Mouse (Mus musculus): ENCODE data around the gene Tfap4. TPM values are rescaled to one million over a fixed set of nuclear protein-coding genes. Genes with fewer than 3 reads are reported as not detected.

Gene Tfap4
- polyA plus RNA-seq, 2 experiments: 19.6 to 29.9 TPM

- Histone ChIP-seq H3K4me1 (ENCODE audit: control insufficient read depth, insufficient read depth, low read length) (peaks cover 40% of the 10 kb centered on the region), H3K4me2 (replicated peaks; ENCODE audit: low read depth, low read length, severe bottlenecking) (peak overlapping the region; percentile 95), H3K9ac (ENCODE audit: low read depth, low read length, severe bottlenecking) (peak overlapping the region; percentile 96), H3K9me3 (ENCODE audit: control insufficient read depth, low read length) (no peaks in the 10 kb centered on the region), H3K36me3 (ENCODE audit: control insufficient read depth, insufficient read depth, low read length) (peaks cover 20% of the 10 kb centered on the region), H3K27me3 (ENCODE audit: control insufficient read depth, insufficient read depth, low read length) (no peaks in the 10 kb centered on the region), H3K4me3 (replicated peaks; ENCODE audit: low read length) (peak overlapping the region; percentile 90), H3K27ac (replicated peaks; ENCODE audit: low read depth, low read length) (peak overlapping the region; percentile 91)
- ATAC-seq (ENCODE audit: low FRiP score, low read depth) (no peak), DNase-seq (ENCODE audit: low spot score) (peak; percentile 85)
- 13% methylated on average over 32 of the region's 32 CpGs for WGBS
- no peak for TF ChIP-seq POLR2A (IDR thresholded peaks at IDR 0.05; ENCODE audit: borderline replicate concordance, extremely low read depth, insufficient read depth, insufficient read length)
Measured at GRCm38 (mm10) chr16:4592909-4593875, 33.5 kb upstream of the Tfap4 start.

GRCm38 (mm10) chr16:4590236-4590635 is 30.6 kb upstream of the Tfap4 start:
- ATAC-seq (ENCODE audit: low FRiP score, low read depth): no peak
- TF ChIP-seq POLR2A (IDR thresholded peaks at IDR 0.05; ENCODE audit: borderline replicate concordance, extremely low read depth, insufficient read depth, insufficient read length): no peak
- no peak overlapping the region for H3K4me3 ChIP-seq (replicated peaks; ENCODE audit: low read length)
- H3K27me3 ChIP-seq (ENCODE audit: control insufficient read depth, insufficient read depth, low read length): no peaks in the 10 kb centered on the region
- H3K4me1 ChIP-seq (ENCODE audit: control insufficient read depth, insufficient read depth, low read length): peaks cover 33% of the 10 kb centered on the region
- H3K4me2 ChIP-seq (replicated peaks; ENCODE audit: low read depth, low read length, severe bottlenecking): no peak overlapping the region
- no peak overlapping the region for H3K9ac ChIP-seq (ENCODE audit: low read depth, low read length, severe bottlenecking)
- no peak for DNase-seq (ENCODE audit: low spot score)
- no peak overlapping the region for H3K27ac ChIP-seq (replicated peaks; ENCODE audit: low read depth, low read length)
- H3K36me3 ChIP-seq (ENCODE audit: control insufficient read depth, insufficient read depth, low read length): peaks cover 18% of the 10 kb centered on the region
- no peaks in the 10 kb centered on the region for H3K9me3 ChIP-seq (ENCODE audit: control insufficient read depth, low read length)
- 95% methylated on average over 9 of the region's 9 CpGs for WGBS

GRCm38 (mm10) chr16:4587516-4588210 is 28.0 kb upstream of the Tfap4 start:
- Histone ChIP-seq H3K9ac (ENCODE audit: low read depth, low read length, severe bottlenecking) (no peak overlapping the region; the same call in 1 of the 2 replicates), H3K4me2 (replicated peaks; ENCODE audit: low read depth, low read length, severe bottlenecking) (no peak overlapping the region), H3K36me3 (ENCODE audit: control insufficient read depth, insufficient read depth, low read length) (peaks cover 18% of the 10 kb centered on the region), H3K4me3 (replicated peaks; ENCODE audit: low read length) (no peak overlapping the region), H3K27ac (replicated peaks; ENCODE audit: low read depth, low read length) (peak overlapping the region; percentile 90), H3K4me1 (ENCODE audit: control insufficient read depth, insufficient read depth, low read length) (peaks cover 23% of the 10 kb centered on the region), H3K27me3 (ENCODE audit: control insufficient read depth, insufficient read depth, low read length) (no peaks in the 10 kb centered on the region), H3K9me3 (ENCODE audit: control insufficient read depth, low read length) (no peaks in the 10 kb centered on the region)
- ATAC-seq (ENCODE audit: low FRiP score, low read depth): no peak
- DNase-seq (ENCODE audit: low spot score): no peak
- WGBS: 59% methylated on average over 5 of the region's 5 CpGs
- no peak for TF ChIP-seq POLR2A (IDR thresholded peaks at IDR 0.05; ENCODE audit: borderline replicate concordance, extremely low read depth, insufficient read depth, insufficient read length)

GRCm38 (mm10) chr16:4586531-4587123 is 27.0 kb upstream of the Tfap4 start:
- no peak for TF ChIP-seq POLR2A (IDR thresholded peaks at IDR 0.05; ENCODE audit: borderline replicate concordance, extremely low read depth, insufficient read depth, insufficient read length)
- Histone ChIP-seq H3K4me2 (replicated peaks; ENCODE audit: low read depth, low read length, severe bottlenecking) (peak overlapping the region; percentile 61), H3K27ac (replicated peaks; ENCODE audit: low read depth, low read length) (peak overlapping the region; percentile 90), H3K9me3 (ENCODE audit: control insufficient read depth, low read length) (no peaks in the 10 kb centered on the region), H3K4me1 (ENCODE audit: control insufficient read depth, insufficient read depth, low read length) (peaks cover 16% of the 10 kb centered on the region), H3K36me3 (ENCODE audit: control insufficient read depth, insufficient read depth, low read length) (peaks cover 15% of the 10 kb centered on the region), H3K9ac (ENCODE audit: low read depth, low read length, severe bottlenecking) (peak overlapping the region; percentile 51), H3K27me3 (ENCODE audit: control insufficient read depth, insufficient read depth, low read length) (no peaks in the 10 kb centered on the region), H3K4me3 (replicated peaks; ENCODE audit: low read length) (peak overlapping the region; percentile 46)
- 0% methylated on average over 33 of the region's 43 CpGs for WGBS
- ATAC-seq (ENCODE audit: low FRiP score, low read depth) (peak; percentile 98), DNase-seq (ENCODE audit: low spot score) (peak; percentile 97)

Data from limb, embryonic 14.5 days (tissue).